Comparison of ENCODE assay signal across 22 mouse cellular contexts in the genomic region with DNA sequence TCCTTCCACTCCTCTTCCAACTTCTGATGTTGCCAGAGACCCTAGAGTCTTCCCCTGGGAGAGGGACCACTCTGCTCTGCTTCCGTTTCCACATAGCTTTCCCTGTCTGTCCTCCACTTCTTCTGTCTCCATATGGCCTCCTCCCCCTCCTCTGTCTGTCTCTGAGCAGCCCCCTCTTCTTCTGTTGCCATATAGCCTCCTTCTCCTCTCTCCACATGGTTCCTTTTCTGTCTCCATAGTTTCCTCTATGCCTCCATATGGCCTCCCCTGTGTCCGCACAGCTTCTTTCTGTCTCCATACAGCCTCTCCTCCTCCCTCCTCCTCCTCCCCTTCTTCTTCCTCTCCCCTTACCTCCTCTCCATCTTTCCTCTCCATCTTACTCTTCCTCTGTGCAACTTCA.
A peak's percentile ranks its signal among the peaks of the same experiment; 100 is the strongest.
DNase-seq lines count a peak whose midpoint lies in the region; ATAC-seq and TF ChIP-seq lines count a peak whose summit lies in the region.
"Had no signal": no experiment of that assay in that cellular context is flagged by ENCODE, and none has a peak within 500 bp of the region (broad histone marks: within the 10 kb centered on the region; RNA-seq: fewer than 3 reads in every experiment).

No protein-coding gene starts in this region.

- no peak for DNase-seq in hindbrain, embryonic 10.5 days (ENCODE audit: low spot score)
- DNase-seq in hindbrain, postnatal 0 days (ENCODE audit: low spot score) = no peak
- DNase-seq in left cerebral cortex, postnatal 25 days (ENCODE audit: low spot score in 2 of 2) = peak; percentile 18 to 77
- DNase-seq in left cerebral cortex, postnatal 4 days = no peak
- peak; percentile 24 for DNase-seq in right cerebral cortex, postnatal 25 days
- DNase-seq in right cerebral cortex, postnatal 4 days = no peak
- DNase-seq: adrenal gland, postnatal 14 days; cerebellum, adult 18-20 months; cerebellum, adult 9-11 months; cerebellum, postnatal 36 days; gastrocnemius, postnatal 10 days; heart, adult 18-20 months; heart, postnatal 10 days; heart, postnatal 4 days had no signal

- no peaks in the 10 kb centered on the region for H3K27me3 ChIP-seq in hindbrain, embryonic 10.5 days (ENCODE audit: insufficient read depth, poor library complexity, severe bottlenecking)
- no peaks in the 10 kb centered on the region for H3K27me3 ChIP-seq in hindbrain, postnatal 0 days (ENCODE audit: insufficient read depth, low read length)
- H3K27me3 ChIP-seq: CH12.LX; embryonic facial prominence, embryonic 13.5 days; hindbrain, embryonic 13.5 days had no signal

- no peak for TF ChIP-seq CTCF in hindbrain, postnatal 0 days (IDR thresholded peaks at IDR 0.05; ENCODE audit: low read depth)

- peaks cover 28% of the 10 kb centered on the region for H3K4me1 ChIP-seq in hindbrain, embryonic 10.5 days (replicated peaks)
- H3K4me1 ChIP-seq in hindbrain, postnatal 0 days (ENCODE audit: insufficient read depth, low read length) = no peaks in the 10 kb centered on the region
- H3K4me1 ChIP-seq: embryonic facial prominence, embryonic 13.5 days; heart, embryonic 10.5 days had no signal

- no peak for ATAC-seq in hindbrain, postnatal 0 days
- no peak for ATAC-seq in inflammation-experienced regulatory T-cells, adult 6 months
- ATAC-seq: activated CD4-positive, CD25-positive, alpha-beta regulatory T cell, adult 4 months; Patski had no signal

- H3K36me3 ChIP-seq in hindbrain, embryonic 10.5 days = no peaks in the 10 kb centered on the region
- H3K36me3 ChIP-seq in hindbrain, postnatal 0 days (ENCODE audit: insufficient read depth, low read length) = no peaks in the 10 kb centered on the region
- H3K36me3 ChIP-seq: embryonic facial prominence, embryonic 13.5 days; forebrain, embryonic 12.5 days; heart, embryonic 10.5 days; hindbrain, embryonic 13.5 days had no signal

- 0 out of 2 replicates have a peak overlapping the region, but pooled peaks have one; percentile 46 for H3K27ac ChIP-seq in hindbrain, embryonic 10.5 days
- no peak overlapping the region for H3K27ac ChIP-seq in hindbrain, postnatal 0 days
- H3K27ac ChIP-seq: embryonic facial prominence, embryonic 13.5 days; forebrain, embryonic 12.5 days; heart, embryonic 10.5 days; hindbrain, embryonic 13.5 days had no signal

- no peak overlapping the region for H3K4me3 ChIP-seq in hindbrain, embryonic 10.5 days
- H3K4me3 ChIP-seq in hindbrain, postnatal 0 days (ENCODE audit: low read length) = no peak overlapping the region
- H3K4me3 ChIP-seq: embryonic facial prominence, embryonic 13.5 days; forebrain, embryonic 12.5 days; heart, embryonic 10.5 days; hindbrain, embryonic 13.5 days had no signal

- 67% methylated on average over 2 of the region's 2 CpGs for WGBS in hindbrain, embryonic 10.5 days
- WGBS in hindbrain, postnatal 0 days = 70% methylated on average over 2 of the region's 2 CpGs

- H3K9ac ChIP-seq in hindbrain, postnatal 0 days (replicated peaks; ENCODE audit: low read length) = no peak overlapping the region
- H3K9ac ChIP-seq: embryonic facial prominence, embryonic 13.5 days; forebrain, embryonic 12.5 days; hindbrain, embryonic 13.5 days had no signal

- intact Hi-C loops in left cerebral cortex, postnatal 25 days (cut with DNase I) = loop anchor here (5.0 to 10.0 kb wide), 2 partner anchors 203 to 711 kb away; no protein-coding TSS in a partner anchor
- intact Hi-C loops in left cerebral cortex, postnatal 4 days (cut with DNase I) = no loop called here

- no peak overlapping the region for H3K4me2 ChIP-seq in hindbrain, postnatal 0 days (ENCODE audit: low read depth, low read length)
- H3K4me2 ChIP-seq: embryonic facial prominence, embryonic 13.5 days; forebrain, embryonic 12.5 days; hindbrain, embryonic 13.5 days had no signal

- H3K9me3 ChIP-seq in hindbrain, embryonic 10.5 days = no peaks in the 10 kb centered on the region
- no peaks in the 10 kb centered on the region for H3K9me3 ChIP-seq in hindbrain, postnatal 0 days (ENCODE audit: low read length)
- H3K9me3 ChIP-seq: embryonic facial prominence, embryonic 13.5 days; forebrain, embryonic 12.5 days; heart, embryonic 10.5 days; hindbrain, embryonic 13.5 days had no signal

Comparison
In these comparisons a context has a peak if more than half of its experiments do, and no peak if none do; other contexts are left out.
1. DNase-seq: peak in left cerebral cortex, postnatal 25 days (2 of 2) and right cerebral cortex, postnatal 25 days (single experiment); none in hindbrain, embryonic 10.5 days (single experiment), hindbrain, postnatal 0 days (single experiment), left cerebral cortex, postnatal 4 days (single experiment) and right cerebral cortex, postnatal 4 days (single experiment).